Mouse (Mus musculus) yolk sac, embryonic 10.5 days (tissue): ENCODE measurements around the gene Cwc25.
"Not testable (repeated sequence)": the region's sequence is repeated elsewhere in the genome, so short reads cannot be mapped to it uniquely, and the experiment has no call there.

Source experiments
- DNase-seq: peaks from one replicate; pipeline ENCODE4 v3.0.0-alpha.2; 2017; ENCODE audit warnings: low spot score

The Cwc25 gene

GRCm38 (mm10) chr11:97800691-97801408, 34.5 kb upstream of the Cwc25 start:
- peak; percentile 25 for DNase-seq

DNA sequence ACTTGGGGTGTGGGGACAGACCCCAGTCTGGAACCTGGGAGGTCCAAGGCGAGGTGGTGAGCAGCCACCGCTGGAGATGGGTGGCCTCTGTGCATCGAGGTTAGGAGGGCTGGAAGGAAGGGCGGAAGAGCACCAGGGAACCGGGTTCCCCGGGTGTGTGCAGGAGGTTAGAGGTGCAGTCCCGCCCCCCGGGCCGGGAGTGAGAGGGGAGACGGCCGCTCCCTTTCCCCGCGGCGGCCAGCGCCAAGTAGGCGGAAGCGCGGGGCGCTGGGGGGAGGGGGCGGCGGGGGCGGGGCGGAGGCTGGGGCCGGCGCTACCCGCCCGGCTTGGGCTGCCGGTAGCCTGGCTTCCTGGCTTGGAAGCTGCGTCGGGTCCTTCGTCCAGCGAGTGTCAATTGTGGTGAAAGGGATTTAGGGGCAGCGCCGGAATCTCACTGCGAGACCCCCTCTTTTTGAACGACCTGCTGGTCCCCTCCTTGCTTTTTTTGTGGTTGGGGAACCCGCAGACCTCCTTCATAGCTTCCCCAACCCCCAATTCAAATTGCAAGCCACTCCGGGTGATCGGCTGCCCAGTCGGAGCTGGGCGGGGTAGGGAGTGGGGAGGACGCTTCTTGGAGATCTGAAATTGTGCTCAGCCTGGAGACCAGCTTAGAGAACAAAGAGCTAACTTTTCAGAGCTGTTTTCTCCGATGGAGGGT, 33.8 kb upstream of the Cwc25 start:
- DNase-seq: peak; percentile 85

GRCm38 (mm10) chr11:97799146-97799993, 33.0 kb upstream of the Cwc25 start:
- peak; percentile 89 for DNase-seq

DNA sequence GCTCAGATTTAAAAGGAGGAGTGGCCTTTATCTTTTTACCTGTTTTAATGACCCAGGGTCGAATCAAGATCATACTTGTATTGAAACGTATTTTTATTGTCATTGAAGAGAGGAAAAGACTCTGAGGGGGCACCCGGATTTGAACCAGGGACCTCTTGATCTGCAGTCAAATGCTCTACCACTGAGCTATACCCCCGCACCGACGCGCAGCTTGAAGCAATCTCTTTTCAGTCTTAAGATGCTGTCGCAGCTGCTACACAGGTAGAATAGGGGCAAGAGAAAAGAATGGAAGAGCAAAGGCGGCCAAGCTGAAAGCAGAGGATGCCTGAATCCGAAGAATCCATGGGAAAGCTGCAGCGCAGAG, 32.4 kb upstream of the Cwc25 start, which contains the start of gene Lasp1:
Gene Lasp1 (plus strand): TSS at position 219 of the 364 bp plus-strand sequence.
- DNase-seq: peak; percentile 95

- no peak for DNase-seq
Observed at GRCm38 (mm10) chr11:97798083-97798435, 31.7 kb upstream of the Cwc25 start.

DNA sequence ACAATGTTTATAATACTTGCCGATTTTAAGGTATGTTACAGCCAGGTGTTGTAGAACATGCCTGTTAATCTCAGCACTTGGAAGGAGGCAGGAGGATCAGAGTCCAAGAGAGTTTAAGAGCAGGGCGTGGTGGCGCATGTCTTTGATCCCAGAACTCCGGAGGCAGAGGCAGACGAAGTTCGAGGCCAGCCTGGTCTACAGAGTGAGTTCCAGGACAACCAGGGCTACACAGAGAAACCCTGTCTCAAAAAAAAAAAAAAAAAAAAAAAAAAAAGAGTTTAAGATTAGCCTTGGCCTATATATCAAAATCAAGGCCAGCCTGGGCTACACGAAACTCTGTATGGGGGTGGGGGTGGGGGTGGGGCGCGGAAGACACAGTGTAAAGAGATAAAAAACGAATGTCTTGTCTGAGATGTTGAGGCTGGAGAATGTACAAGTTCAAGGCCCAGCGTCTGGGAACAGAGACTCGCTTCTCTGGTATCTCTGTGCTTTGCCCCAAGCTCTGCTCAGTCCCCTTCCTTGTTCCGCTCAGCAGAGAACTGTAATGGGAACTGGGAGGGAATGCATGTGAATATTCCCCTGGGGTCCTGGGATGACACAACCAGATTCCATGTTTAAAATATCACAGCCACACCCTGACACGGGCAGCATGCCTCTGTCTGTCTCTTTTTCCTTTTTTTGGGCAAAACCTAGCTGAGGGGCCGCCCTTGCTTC, 31.2 kb upstream of the Cwc25 start:
- no peak for DNase-seq

DNA sequence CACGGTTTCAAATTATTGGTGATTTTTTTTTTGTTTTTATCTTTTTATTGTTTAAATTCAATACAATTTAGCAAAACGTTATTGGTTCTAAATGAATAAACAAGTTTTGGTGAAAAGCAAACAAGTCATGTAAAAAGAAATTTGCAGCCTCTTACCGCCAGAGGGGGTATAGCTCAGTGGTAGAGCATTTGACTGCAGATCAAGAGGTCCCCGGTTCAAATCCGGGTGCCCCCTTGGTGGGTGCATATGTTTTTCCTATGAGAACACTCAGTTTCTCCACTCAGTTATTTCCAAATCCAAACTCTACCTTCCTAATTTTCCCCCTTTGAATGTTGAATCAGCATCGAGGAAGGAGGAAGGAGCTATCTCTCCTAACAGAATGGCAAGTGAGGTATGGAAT, 30.6 kb upstream of the Cwc25 start:
- peak; percentile 79 for DNase-seq

DNA sequence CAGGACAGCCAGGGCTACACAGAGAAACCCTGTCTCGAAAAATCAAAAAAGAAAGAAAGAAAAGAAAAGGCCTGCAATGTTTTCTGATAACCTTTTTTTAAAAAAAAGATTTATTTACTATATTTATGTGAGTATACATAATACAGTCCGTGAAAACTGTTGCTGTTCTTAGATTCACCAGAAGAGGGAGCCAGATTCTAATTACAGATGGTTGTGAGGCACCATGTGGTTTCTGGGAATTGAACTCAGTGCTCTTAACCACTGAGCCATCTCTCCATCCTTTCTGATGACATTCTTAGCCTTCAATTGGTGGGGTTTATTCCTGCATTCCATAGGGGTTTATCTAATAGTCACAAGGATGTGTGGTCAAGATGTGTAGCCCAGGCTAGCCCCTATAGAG, 26.8 kb upstream of the Cwc25 start:
- DNase-seq: no peak

GRCm38 (mm10) chr11:97790778-97791438, 24.6 kb upstream of the Cwc25 start:
- not testable (repeated sequence) for DNase-seq

- DNase-seq: no peak
Observed at GRCm38 (mm10) chr11:97789727-97790126, 23.4 kb upstream of the Cwc25 start.

GRCm38 (mm10) chr11:97787961-97788360, 21.6 kb upstream of the Cwc25 start:
- no peak for DNase-seq

DNA sequence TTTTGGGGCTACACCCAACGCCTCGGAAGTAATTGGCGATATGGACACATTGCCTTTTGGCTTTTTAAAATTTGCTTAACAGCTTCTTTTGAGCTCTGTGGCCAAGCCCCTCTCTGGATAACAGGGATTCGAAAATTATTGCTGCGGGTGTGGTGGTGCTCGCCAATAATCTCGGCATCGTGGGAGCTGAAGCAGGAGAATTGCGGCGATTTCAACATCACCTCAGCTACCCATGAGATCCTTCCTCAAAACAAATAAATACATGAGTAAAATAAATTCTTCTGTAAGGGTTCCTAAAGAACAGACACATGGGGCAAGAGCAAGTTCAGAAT, 16.2 kb upstream of the Cwc25 start:
- no peak for DNase-seq

GRCm38 (mm10) chr11:97781832-97782563, 15.6 kb upstream of the Cwc25 start, which contains the start of gene Rpl23:
TSS of gene Rpl23 (minus strand) at chr11:97782437.
- peak; percentile 97 for DNase-seq

GRCm38 (mm10) chr11:97781478-97781831, 15.1 kb upstream of the Cwc25 start:
- DNase-seq: peak; percentile 32

DNA sequence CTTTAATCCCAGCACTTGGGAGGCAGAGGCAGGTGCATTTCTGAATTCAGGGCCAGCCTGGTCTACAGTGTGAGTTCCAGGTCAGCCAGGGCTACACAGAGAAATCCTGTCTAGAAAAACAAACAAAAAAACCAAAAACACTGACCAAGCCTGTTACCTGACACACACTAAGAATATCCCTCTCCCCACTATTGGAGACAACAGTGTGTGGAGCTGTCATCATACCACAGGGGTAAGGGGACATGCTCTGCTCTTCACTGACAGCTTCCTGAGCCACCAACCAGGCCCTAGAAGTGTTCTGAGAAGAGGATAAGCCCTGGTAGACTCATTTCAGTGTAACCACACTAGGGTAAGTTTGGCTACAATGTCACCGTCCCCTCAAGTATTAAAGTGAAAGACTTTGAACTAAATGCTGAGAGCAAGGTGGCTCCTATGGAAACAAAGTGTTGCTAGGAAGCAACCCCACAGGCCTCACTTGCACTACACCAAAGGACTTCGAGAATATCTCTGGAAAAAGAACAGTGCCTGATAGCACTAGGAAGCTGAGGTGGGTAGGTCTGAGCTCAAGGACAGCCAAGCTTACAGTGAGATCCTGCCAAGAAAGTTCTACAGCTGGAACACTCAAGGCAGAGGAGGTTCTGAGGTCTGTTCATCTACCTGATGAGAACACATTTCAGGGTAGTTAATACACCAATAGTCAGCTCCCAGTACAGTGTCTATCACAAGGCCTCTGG, 13.8 kb upstream of the Cwc25 start:
- DNase-seq: no peak

GRCm38 (mm10) chr11:97778918-97779317, 12.6 kb upstream of the Cwc25 start:
- no peak for DNase-seq

DNA sequence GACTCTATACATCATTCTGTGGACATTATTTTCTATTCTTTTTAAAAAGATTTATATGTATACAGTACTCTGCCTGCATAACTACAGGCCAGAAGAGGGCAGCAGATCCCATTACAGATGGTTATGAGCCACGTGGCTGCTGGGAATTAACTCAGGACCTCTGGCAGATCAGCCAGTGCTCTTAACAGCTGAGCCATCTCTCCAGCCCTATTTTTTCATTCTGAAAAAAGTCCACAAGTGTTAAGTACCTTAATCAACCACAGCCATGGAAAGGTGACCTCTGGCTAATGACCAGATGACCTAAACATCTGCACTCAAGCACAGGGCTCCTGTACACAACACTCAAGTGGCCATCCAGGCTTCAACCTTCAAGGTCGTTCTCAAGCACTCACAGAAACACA, 10.8 kb upstream of the Cwc25 start:
- DNase-seq: peak; percentile 33

DNA sequence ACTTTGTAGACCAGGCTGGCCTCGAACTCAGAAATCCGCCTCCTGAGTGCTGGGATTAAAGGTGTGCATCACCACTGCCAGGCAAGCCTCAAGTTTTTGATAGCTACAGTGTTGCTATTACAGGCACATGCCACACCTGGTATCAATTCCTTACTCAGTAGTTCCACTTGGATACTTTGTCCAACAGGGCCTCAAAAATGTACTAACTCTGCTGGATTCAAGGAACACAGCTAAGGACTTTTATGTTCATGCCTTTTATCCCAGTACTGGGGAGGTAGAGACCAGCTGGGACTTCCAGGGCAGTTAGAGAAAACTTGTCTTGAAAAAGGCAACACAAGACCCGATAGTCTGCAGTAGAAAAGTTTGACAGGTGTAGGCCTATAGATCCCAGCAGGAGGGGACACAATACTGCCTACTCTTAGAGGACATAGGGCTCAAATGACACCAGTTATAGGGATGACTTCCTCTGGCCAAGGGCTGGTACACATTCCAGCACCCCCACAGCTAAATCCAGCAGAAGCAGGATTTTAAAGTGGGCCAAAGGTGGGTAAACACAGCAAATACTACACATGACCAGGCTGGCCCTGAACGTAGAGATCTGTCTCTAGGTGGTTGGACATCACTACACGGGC, 10.3 kb upstream of the Cwc25 start:
- peak; percentile 30 for DNase-seq

- DNase-seq: no peak
Observed at GRCm38 (mm10) chr11:97775808-97776496, 9.6 kb upstream of the Cwc25 start, which contains the start of gene 1700001P01Rik. TSS of gene 1700001P01Rik (minus strand) at chr11:97775918.
